Mouse (Mus musculus): ENCODE measurements around the gene Adam19. TPM values are rescaled to one million over a fixed set of nuclear protein-coding genes. Genes with fewer than 3 reads are reported as not detected.

The Adam19 gene
- total RNA-seq, 1 experiment: 43.8 TPM

DNA sequence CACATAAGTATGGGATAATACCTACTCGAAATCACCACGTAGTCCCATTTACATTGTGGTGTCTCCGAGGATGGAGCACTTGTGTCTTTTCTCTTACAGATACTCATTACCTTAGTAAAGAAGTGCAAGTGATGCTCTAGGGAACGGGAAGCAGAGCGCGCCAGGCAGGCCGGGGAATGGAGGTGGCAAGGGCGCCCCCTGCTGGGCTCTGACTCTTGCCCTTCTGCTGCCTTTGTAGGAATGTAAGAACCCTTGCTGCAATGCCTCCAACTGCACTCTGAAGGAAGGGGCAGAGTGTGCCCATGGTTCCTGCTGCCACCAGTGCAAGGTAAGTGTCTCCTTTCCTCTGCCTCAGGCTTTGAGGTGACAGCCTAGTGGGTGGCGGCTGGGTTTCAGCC lies 72.8 kb downstream of the Adam19 start:
- no peak overlapping the region; the same call in 1 of the 2 replicates for H3K27ac ChIP-seq (ENCODE audit: insufficient read depth, low read depth, low read length, poor library complexity, severe bottlenecking)
- no peaks in the 10 kb centered on the region for H3K9me3 ChIP-seq (ENCODE audit: control insufficient read depth, insufficient read depth, low read depth, low read length)
- DNase-seq (ENCODE audit: low read depth, low spot score): peak; percentile 62
- H3K36me3 ChIP-seq (ENCODE audit: control insufficient read depth, insufficient read depth, low read length, poor library complexity, severe bottlenecking): peaks cover 17% of the 10 kb centered on the region
- no peak overlapping the region for H3K9ac ChIP-seq (ENCODE audit: insufficient read depth, low read depth, low read length, poor library complexity, severe bottlenecking)
- H3K4me3 ChIP-seq (ENCODE audit: insufficient read depth in 1 of 2, low read depth in 1 of 2, low read length in 2 of 2, poor library complexity in 1 of 2, severe bottlenecking in 1 of 2): no peak overlapping the region
- in situ Hi-C loops (cut with MboI; ENCODE audit: low sequenced_read_pairs in 2 of 2, unreplicated experiment in 2 of 2): no loop called here
- peak; percentile 50 for TF ChIP-seq ZC3H11A (IDR thresholded peaks at IDR 0.05; ENCODE audit: borderline replicate concordance, low read depth, low read length)
- TF ChIP-seq HCFC1 (IDR thresholded peaks at IDR 0.05; ENCODE audit: borderline replicate concordance, insufficient read depth, low read length): no peak
- no peak for TF ChIP-seq CHD2 (IDR thresholded peaks at IDR 0.05; ENCODE audit: low read depth, low read length)
- no peak for TF ChIP-seq MAFK (IDR thresholded peaks at IDR 0.05; ENCODE audit: insufficient read depth, low read depth, low read length)
- TF ChIP-seq ZNF384 (IDR thresholded peaks at IDR 0.05; ENCODE audit: low read depth, low read length): no peak
- H3K4me1 ChIP-seq (ENCODE audit: control insufficient read depth in 2 of 2, insufficient read depth in 2 of 2, low read length in 2 of 2, poor library complexity in 1 of 2): no peaks in the 10 kb centered on the region

DNA sequence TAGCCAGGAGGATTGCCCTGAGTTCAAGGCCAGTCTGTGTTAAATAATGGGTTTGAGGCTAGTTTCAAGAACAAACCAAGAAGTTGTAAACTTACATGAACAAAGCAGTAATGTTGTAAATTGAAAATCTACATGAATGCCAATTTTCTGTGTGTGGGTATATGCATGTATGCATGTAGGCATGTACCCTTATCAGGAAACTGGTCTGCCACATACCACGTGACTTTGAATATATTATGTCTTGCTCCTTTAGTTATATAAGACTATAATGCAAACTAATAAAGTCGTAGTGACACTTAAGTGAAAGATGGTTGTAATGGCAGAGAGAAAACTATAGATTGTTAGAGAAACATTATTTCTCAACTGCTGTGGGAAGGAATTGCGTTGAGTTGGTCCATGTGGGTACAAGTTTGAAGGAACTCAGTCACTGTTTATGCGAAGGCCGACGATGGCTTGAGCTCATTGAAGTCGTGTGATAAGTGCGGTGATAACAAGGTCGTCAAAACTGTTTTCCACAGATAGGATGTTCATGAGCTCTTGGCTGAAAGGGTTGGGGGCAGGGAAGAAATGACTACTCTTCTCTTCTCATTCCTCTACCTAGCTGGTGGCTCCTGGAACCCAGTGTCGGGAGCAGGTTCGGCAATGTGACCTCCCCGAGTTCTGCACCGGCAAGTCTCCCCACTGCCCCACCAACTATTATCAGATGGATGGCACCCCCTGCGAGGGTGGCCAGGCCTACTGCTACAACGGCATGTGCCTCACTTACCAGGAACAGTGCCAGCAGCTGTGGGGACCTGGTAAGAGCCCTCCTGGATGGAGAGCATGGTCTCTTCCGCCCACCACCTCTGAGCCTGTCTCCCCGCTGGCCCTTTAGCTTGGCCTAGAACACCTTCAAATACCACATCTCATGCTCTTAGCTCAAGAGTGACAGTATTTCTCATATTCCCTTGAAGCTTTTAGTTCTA lies 75.5 kb downstream of the Adam19 start:
- no peak for TF ChIP-seq CHD2 (IDR thresholded peaks at IDR 0.05; ENCODE audit: low read depth, low read length)
- no peak for TF ChIP-seq ZNF384 (IDR thresholded peaks at IDR 0.05; ENCODE audit: low read depth, low read length)
- no peak for TF ChIP-seq ZC3H11A (IDR thresholded peaks at IDR 0.05; ENCODE audit: borderline replicate concordance, low read depth, low read length)
- TF ChIP-seq HCFC1 (IDR thresholded peaks at IDR 0.05; ENCODE audit: borderline replicate concordance, insufficient read depth, low read length): no peak
- TF ChIP-seq MAFK (IDR thresholded peaks at IDR 0.05; ENCODE audit: insufficient read depth, low read depth, low read length): no peak
- DNase-seq (ENCODE audit: low read depth, low spot score): no peak
- Histone ChIP-seq H3K36me3 (ENCODE audit: control insufficient read depth, insufficient read depth, low read length, poor library complexity, severe bottlenecking) (peaks cover 25% of the 10 kb centered on the region), H3K9ac (ENCODE audit: insufficient read depth, low read depth, low read length, poor library complexity, severe bottlenecking) (no peak overlapping the region), H3K4me3 (ENCODE audit: insufficient read depth in 1 of 2, low read depth in 1 of 2, low read length in 2 of 2, poor library complexity in 1 of 2, severe bottlenecking in 1 of 2) (no peak overlapping the region), H3K27ac (ENCODE audit: insufficient read depth, low read depth, low read length, poor library complexity, severe bottlenecking) (no peak overlapping the region), H3K9me3 (ENCODE audit: control insufficient read depth, insufficient read depth, low read depth, low read length) (no peaks in the 10 kb centered on the region), H3K4me1 (ENCODE audit: control insufficient read depth in 2 of 2, insufficient read depth in 2 of 2, low read length in 2 of 2, poor library complexity in 1 of 2) (no peaks in the 10 kb centered on the region)
- in situ Hi-C loops (cut with MboI; ENCODE audit: low sequenced_read_pairs in 2 of 2, unreplicated experiment in 2 of 2): no loop called here

DNA sequence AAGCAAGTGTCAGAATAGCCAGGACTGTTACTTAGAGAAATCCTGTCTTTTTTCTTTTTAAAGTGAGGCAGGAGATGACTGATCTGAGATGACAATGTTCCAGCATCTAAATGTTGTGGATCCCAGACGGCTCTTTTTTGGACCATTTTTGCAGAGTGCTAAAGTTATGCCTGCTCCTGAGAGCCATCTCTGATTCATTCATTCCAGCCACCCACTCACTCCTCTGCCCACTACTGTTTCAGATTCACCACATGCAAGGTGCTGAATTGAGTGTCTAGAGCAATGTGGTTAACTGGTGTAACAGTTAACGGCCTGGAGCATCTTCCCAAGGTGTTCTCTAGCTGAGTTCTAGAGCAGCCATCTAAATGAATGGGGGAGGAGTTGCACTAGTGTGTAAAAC lies 79.1 kb downstream of the Adam19 start:
- no peak overlapping the region for H3K27ac ChIP-seq (ENCODE audit: insufficient read depth, low read depth, low read length, poor library complexity, severe bottlenecking)
- no peak overlapping the region for H3K9ac ChIP-seq (ENCODE audit: insufficient read depth, low read depth, low read length, poor library complexity, severe bottlenecking)
- H3K4me3 ChIP-seq (ENCODE audit: insufficient read depth in 1 of 2, low read depth in 1 of 2, low read length in 2 of 2, poor library complexity in 1 of 2, severe bottlenecking in 1 of 2): no peak overlapping the region
- TF ChIP-seq ZC3H11A (IDR thresholded peaks at IDR 0.05; ENCODE audit: borderline replicate concordance, low read depth, low read length) (no peak), ZNF384 (IDR thresholded peaks at IDR 0.05; ENCODE audit: low read depth, low read length) (no peak), CHD2 (IDR thresholded peaks at IDR 0.05; ENCODE audit: low read depth, low read length) (no peak), MAFK (IDR thresholded peaks at IDR 0.05; ENCODE audit: insufficient read depth, low read depth, low read length) (no peak), HCFC1 (IDR thresholded peaks at IDR 0.05; ENCODE audit: borderline replicate concordance, insufficient read depth, low read length) (no peak)
- in situ Hi-C loops (cut with MboI; ENCODE audit: low sequenced_read_pairs in 2 of 2, unreplicated experiment in 2 of 2): no loop called here
- H3K36me3 ChIP-seq (ENCODE audit: control insufficient read depth, insufficient read depth, low read length, poor library complexity, severe bottlenecking): peaks cover 37% of the 10 kb centered on the region
- no peak for DNase-seq (ENCODE audit: low read depth, low spot score)
- H3K4me1 ChIP-seq (ENCODE audit: control insufficient read depth in 2 of 2, insufficient read depth in 2 of 2, low read length in 2 of 2, poor library complexity in 1 of 2): no peaks in the 10 kb centered on the region
- H3K9me3 ChIP-seq (ENCODE audit: control insufficient read depth, insufficient read depth, low read depth, low read length): no peaks in the 10 kb centered on the region

DNA sequence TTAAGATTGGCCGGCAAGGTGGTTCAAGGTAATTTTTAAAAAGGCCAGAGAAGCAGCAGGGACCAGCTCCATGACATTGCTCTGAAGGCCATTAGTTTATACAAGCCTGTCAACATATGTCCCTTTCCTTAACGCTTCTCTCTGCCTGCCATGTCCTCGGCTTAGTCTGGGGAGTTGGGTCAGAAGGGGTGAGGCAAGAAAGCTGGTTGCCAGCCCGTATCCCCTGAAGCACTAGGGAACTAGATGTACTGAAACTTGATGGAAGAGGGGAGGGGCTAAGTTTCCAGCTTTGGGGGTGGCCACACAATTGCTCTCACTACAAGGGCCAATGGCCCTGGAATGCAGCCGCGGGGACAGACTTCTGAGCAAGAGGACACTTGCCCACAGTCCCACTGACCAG lies 87.5 kb downstream of the Adam19 start:
- H3K4me1 ChIP-seq (ENCODE audit: control insufficient read depth in 2 of 2, insufficient read depth in 2 of 2, low read length in 2 of 2, poor library complexity in 1 of 2): no peaks in the 10 kb centered on the region
- DNase-seq (ENCODE audit: low read depth, low spot score): no peak
- in situ Hi-C loops (cut with MboI; ENCODE audit: low sequenced_read_pairs in 2 of 2, unreplicated experiment in 2 of 2): no loop called here
- peaks cover 43% of the 10 kb centered on the region for H3K36me3 ChIP-seq (ENCODE audit: control insufficient read depth, insufficient read depth, low read length, poor library complexity, severe bottlenecking)
- no peaks in the 10 kb centered on the region for H3K9me3 ChIP-seq (ENCODE audit: control insufficient read depth, insufficient read depth, low read depth, low read length)
- no peak overlapping the region for H3K9ac ChIP-seq (ENCODE audit: insufficient read depth, low read depth, low read length, poor library complexity, severe bottlenecking)
- no peak overlapping the region for H3K4me3 ChIP-seq (ENCODE audit: insufficient read depth in 1 of 2, low read depth in 1 of 2, low read length in 2 of 2, poor library complexity in 1 of 2, severe bottlenecking in 1 of 2)
- no peak for TF ChIP-seq HCFC1 (IDR thresholded peaks at IDR 0.05; ENCODE audit: borderline replicate concordance, insufficient read depth, low read length)
- no peak for TF ChIP-seq ZC3H11A (IDR thresholded peaks at IDR 0.05; ENCODE audit: borderline replicate concordance, low read depth, low read length)
- TF ChIP-seq MAFK (IDR thresholded peaks at IDR 0.05; ENCODE audit: insufficient read depth, low read depth, low read length): no peak
- no peak for TF ChIP-seq CHD2 (IDR thresholded peaks at IDR 0.05; ENCODE audit: low read depth, low read length)
- no peak for TF ChIP-seq ZNF384 (IDR thresholded peaks at IDR 0.05; ENCODE audit: low read depth, low read length)
- H3K27ac ChIP-seq (ENCODE audit: insufficient read depth, low read depth, low read length, poor library complexity, severe bottlenecking): no peak overlapping the region

Data from ES-E14 (cell line).